Mouse (Mus musculus): ENCODE results near the gene Tmem247.

The Tmem247 gene

GRCm38 (mm10) chr17:86911261-86911660 is 5.9 kb upstream of the Tmem247 start:
- intact Hi-C loops (cut with DNase I) = no loop called here

- intact Hi-C loops (cut with DNase I) = no loop called here
These were observed 4.0 kb upstream of the Tmem247 start for GRCm38 (mm10) chr17:86913003-86913607.

- intact Hi-C loops (cut with DNase I) = loop anchor here (5.0 kb wide), 3 partner anchors 47 to 337 kb away; partner anchors contain the start of gene Rhoq
These were observed 1.6 kb upstream of the Tmem247 start for GRCm38 (mm10) chr17:86915540-86915939.

GRCm38 (mm10) chr17:86918786-86919185 is 1.6 kb downstream of the Tmem247 start:
- intact Hi-C loops (cut with DNase I) = loop anchor here (5.0 kb wide), 3 partner anchors 44 to 334 kb away; partner anchors contain the start of gene Rhoq

GRCm38 (mm10) chr17:86919729-86920128 is 2.6 kb downstream of the Tmem247 start:
- intact Hi-C loops (cut with DNase I) = loop anchor here (5.0 kb wide), 3 partner anchors 43 to 333 kb away; partner anchors contain the start of gene Rhoq

- intact Hi-C loops (cut with DNase I) = no loop called here
These were observed 7.5 kb downstream of the Tmem247 start for GRCm38 (mm10) chr17:86924679-86925078.

- intact Hi-C loops (cut with DNase I) = no loop called here
These were observed 9.7 kb downstream of the Tmem247 start for GRCm38 (mm10) chr17:86926836-86927235.

GRCm38 (mm10) chr17:86929355-86929754 is 12.2 kb downstream of the Tmem247 start:
- intact Hi-C loops (cut with DNase I) = no loop called here

GRCm38 (mm10) chr17:86929981-86930380 is 12.8 kb downstream of the Tmem247 start:
- intact Hi-C loops (cut with DNase I) = no loop called here

GRCm38 (mm10) chr17:86932896-86933295 is 15.7 kb downstream of the Tmem247 start:
- intact Hi-C loops (cut with DNase I) = no loop called here

- intact Hi-C loops (cut with DNase I) = no loop called here
These were observed 19.9 kb downstream of the Tmem247 start for GRCm38 (mm10) chr17:86937064-86937463.

GRCm38 (mm10) chr17:86937497-86938155 is 20.5 kb downstream of the Tmem247 start:
- intact Hi-C loops (cut with DNase I) = no loop called here

GRCm38 (mm10) chr17:86938683-86939082 is 21.5 kb downstream of the Tmem247 start:
- intact Hi-C loops (cut with DNase I) = no loop called here

GRCm38 (mm10) chr17:86942112-86942511 is 25.0 kb downstream of the Tmem247 start:
- intact Hi-C loops (cut with DNase I) = no loop called here

- intact Hi-C loops (cut with DNase I) = no loop called here
These were observed 26.0 kb downstream of the Tmem247 start for GRCm38 (mm10) chr17:86943158-86943557.

- intact Hi-C loops (cut with DNase I) = no loop called here
These were observed 28.9 kb downstream of the Tmem247 start for GRCm38 (mm10) chr17:86946078-86946477.

GRCm38 (mm10) chr17:86947840-86948796 is 31.0 kb downstream of the Tmem247 start, which contains the start of gene Atp6v1e2:
Gene Atp6v1e2 (minus strand): TSS chr17:86947897.
- intact Hi-C loops (cut with DNase I) = no loop called here

- intact Hi-C loops (cut with DNase I) = no loop called here
These were observed 31.7 kb downstream of the Tmem247 start for GRCm38 (mm10) chr17:86948801-86949200.

- intact Hi-C loops (cut with DNase I) = no loop called here
These were observed 40.1 kb downstream of the Tmem247 start for GRCm38 (mm10) chr17:86957239-86957638.

GRCm38 (mm10) chr17:86957968-86958367 is 40.8 kb downstream of the Tmem247 start:
- intact Hi-C loops (cut with DNase I) = no loop called here

GRCm38 (mm10) chr17:86961301-86961841 is 44.2 kb downstream of the Tmem247 start:
- intact Hi-C loops (cut with DNase I) = loop anchor here (5.0 kb wide), 1 partner anchor 44 kb away; the partner anchor contains the start of gene Tmem247

Measured in adrenal gland (tissue).